Mouse (Mus musculus) A20 (cell line): ENCODE measurements around the gene Ltv1.
"Not testable (repeated sequence)": the region's sequence is repeated elsewhere in the genome, so short reads cannot be mapped to it uniquely, and the experiment has no call there.

Experiments
- DNase-seq: peaks from one replicate; pipeline ENCODE4 v3.0.0-alpha.2; 2011; ENCODE audit warnings: low read depth, low spot score

Gene Ltv1

DNA sequence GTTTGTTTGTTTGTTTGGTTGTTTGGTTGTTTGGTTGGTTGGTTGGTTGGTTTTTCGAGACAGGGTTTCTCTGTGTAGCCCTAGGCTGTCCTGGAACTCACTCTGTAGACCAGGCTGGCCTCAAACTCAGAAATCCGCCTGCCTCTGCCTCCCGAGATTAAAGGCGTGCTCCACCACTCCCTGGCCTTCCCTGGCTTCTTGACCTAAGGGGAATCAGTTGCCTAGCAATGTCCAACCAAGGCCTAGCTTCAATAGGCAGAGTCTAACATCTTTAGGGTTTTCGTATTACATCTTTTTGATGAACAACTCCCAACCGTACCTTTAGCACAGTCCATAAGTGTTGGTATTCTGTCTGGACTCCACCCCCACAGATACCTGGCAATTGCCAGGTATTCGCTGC is 528 bp upstream of the Ltv1 start:
- not testable (repeated sequence) for DNase-seq

DNA sequence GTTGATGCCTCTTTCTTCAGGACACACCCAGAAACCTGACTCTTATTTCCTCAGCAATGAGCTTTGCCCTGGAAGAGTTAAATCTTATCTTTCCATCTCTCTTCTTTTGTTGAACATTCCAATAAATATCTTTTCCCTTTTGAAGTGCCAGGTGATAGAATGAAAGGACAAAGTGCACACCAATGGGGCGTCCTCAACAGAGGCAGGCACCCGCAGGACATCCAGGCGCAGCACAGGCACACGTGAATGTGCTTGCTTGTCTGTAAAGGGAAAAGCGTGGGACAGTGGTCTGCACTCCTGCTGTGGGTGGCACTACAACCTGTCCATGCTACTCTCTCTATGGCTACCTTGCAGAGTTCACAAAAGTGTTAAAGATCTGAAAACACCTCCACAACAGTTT is 3.1 kb downstream of the Ltv1 start:
- no peak for DNase-seq

DNA sequence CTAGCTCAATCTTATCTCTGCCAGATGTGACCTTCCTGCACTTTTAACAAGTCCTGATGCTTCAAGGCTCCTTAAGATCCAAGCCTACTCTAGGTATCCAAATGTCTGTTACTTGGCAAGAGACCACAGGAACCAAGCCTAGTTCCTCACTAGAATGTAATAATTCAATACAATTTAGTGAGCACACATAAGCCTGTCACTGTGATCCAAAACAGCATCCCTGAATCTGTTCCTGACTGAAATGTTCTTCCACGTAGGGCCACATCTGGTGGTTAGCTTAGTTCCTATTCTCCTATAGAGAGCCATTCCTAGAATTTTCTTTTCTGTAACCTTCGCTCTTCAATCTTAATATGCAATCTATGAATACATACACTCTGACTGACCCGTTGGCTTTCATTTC is 6.2 kb downstream of the Ltv1 start:
- DNase-seq, result no peak

DNA sequence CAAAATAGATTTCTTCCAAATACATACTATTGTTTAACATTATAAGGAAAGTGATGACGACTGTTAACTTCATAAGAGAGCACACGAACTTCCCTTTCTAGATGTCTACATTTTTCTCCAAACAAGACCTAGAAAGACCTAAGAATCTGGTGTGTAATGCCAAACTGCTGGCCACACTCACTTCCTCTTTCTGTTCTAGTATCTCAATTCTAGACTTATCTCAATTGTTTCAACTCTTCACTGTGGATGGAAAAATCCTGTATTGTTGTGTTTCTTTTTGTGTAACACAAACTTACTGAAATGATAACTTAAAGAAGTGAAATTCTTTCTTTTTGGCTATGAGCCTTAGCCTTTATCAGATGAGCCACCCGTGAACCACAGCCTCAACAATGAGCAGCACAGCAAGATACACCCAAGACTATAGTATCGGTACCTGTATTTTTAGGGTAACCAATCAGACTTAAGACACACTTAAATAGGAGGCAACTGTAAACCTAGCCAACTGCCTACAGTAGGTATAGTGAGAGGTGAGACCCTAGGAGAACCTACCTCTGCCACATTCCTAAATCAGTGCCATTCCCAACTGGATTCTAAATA is 8.7 kb downstream of the Ltv1 start:
- peak; percentile 57 for DNase-seq

DNA sequence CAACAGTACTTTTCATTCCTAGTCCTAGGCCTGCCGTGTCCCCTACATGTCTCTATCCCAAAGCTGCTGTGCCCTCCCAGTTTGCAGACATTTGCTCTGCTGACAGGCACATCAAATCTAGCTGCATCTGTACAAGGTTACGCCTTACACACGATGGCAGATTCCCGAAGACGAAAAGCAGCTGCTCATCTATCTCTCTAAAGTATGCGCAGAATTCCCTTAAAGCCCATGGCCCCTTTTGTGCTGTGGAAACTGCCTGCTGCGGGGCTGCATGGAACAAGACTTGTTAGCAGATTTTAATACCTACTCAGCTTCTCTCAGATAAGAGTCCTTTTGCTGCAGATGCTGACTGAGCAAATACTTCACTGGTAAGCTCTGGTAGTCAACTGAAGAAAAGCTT is 12.8 kb downstream of the Ltv1 start:
- DNase-seq, result no peak

DNA sequence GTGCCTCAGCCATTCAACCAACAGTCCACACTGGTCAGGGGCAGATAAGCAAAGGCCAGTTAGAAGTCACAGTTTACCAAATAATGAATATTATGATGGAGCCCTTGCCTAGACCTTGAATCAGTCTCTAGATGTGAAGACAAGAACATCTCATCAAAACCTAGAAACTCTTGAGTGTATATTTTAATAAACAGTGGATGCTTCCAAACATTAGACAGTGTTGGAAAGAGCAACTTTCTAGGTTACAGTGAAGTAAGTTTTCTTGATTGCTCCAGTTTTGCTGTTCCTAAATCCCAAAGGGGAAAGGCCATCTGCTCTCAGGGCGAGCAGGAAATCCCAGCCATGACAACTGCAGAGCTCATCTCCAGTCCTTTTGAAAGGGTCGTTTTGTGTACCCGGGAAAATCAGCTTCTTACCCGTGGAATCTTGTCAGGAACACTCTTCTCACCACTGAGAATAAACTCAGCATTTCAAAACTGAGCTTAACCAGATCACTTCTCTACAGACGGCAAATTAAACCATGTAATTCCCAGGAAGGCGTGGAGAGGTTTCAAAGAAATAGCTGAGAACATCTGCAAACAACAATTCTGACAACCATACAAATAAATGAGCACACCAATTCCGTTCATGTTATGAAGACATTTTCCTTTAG is 14.9 kb downstream of the Ltv1 start, which contains the start of gene Zc2hc1b:
Zc2hc1b (minus strand) TSS at position 51 of the 652 bp plus-strand sequence.
- no peak for DNase-seq

DNA sequence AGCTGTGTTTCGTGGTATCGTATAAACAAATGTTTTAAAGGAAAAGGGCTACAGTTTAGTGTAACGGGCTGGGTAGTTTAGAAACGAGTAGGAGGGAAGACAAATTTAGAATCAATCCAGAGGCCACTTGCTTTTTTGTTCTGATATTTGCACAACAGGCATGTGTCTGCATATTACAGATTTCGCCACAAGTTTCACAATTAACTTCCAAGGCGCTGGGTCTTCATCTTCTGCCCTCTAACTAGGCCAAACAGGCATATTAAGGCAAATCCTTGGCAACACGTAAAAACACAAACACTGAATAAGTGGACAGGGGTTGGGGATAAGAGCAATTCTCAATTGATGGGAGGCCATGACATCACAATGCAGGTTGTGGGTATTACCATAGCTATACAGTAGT is 17.1 kb downstream of the Ltv1 start:
- DNase-seq, result no peak

DNA sequence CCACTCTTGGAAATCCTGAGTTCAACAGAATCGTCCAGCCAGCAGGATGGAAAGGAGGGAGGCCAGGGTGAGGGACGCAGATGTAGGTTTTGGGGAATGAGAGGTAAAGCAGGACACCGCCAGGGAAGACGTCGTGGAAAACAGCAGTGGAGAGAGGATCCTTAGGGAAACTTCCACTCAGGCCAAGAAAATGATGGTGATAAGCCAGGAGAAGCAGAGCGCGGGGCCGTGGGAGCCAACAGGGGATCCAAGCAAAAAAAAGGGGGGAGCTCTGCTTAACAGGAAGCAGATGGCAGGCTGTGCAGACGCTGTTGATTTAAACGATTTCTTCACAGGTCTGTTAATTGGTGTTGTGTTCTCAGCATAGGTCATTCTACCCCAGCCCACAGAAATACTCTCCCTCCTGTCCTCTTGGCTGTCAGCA is 20.2 kb downstream of the Ltv1 start:
- DNase-seq, result no peak

DNA sequence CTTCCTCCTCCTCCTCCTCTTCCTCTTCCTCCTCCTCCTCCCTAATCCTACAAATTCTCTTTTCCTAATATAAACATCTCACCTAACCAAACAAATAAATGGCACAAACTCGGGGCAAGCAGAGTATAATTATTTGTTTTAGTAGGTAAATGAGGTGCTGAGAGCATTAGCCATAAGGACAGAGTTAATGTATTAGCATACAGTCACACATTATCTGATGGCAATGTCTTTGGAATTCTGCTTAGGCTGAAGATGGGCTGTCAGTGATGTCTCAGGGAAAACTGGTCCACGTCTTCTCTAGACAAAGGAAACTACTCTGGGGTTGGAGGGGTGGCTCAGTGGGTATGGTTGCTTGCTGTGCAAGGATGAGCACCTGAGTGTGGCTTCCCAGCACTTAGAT is 21.5 kb downstream of the Ltv1 start:
- DNase-seq, result no peak

DNA sequence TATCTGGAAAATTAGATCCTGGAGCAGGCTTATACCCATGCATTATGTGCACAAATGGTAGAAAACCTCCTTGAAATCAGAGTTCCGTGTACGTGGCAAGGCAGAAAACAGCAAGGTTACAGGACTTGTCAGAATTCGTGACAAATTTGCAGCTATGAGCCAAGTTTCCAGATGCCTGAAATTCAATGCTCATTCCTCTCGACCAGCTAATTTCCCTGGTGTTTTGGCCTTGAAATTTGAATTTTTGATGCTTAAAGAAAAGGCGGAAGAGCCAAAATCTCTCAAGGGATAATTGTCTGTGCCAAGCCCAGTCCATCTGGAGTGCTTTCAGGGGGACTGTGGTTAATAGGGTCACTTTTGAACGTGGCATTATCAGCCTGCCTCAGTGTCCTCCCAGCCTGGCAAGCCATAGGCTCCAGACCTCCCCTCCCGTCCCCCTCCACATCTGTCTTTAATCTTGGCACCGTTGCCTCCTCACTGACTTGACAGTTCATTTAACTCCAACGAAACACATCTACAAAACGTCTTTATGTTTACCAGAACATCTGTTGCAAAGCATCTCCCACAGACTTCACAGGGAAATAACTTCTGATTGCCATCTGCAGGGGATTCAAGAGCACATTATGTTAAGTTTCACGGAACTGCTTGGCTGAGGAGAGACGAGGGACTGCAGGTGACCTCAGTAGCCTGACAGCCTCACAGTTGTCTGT is 22.1 kb downstream of the Ltv1 start:
- no peak for DNase-seq

DNA sequence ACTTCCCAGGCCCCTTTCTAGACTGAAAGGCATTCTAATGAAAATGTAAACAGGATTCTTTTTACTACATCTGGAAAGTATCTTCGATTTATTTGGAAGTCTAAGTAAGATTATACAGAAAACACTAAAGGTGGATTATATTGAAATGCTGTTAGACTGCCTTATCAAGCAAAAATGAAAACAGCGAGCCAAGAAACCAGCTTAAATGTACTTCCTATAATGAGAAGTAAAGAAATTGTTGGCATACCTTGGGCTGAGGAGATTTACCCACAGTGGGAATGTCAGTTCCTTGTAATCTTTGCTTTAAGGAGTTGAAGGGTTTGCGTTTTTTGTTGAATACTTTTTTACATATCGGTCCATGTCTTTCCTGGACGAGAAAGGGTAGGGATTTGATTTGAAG is 24.5 kb downstream of the Ltv1 start:
- DNase-seq, result no peak

DNA sequence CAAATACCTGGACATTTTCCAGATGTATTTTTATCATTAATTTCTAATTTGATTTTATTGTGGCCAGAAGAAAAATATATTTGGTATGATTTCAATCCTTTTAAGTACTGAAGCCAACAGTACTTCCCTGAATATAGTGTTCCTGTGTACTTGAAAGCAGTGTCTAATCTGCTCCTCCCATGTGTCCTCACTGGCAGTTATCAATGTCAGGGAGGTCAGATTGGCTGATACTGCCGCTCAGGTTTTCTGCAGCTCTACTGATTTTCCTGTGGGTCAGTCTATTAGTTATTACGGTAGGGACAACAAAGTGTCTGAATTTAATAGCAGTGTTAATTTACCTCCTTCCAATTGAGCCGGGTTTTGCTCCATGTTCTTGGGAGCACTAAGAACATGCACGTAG is 30.9 kb downstream of the Ltv1 start:
- DNase-seq, result no peak

DNA sequence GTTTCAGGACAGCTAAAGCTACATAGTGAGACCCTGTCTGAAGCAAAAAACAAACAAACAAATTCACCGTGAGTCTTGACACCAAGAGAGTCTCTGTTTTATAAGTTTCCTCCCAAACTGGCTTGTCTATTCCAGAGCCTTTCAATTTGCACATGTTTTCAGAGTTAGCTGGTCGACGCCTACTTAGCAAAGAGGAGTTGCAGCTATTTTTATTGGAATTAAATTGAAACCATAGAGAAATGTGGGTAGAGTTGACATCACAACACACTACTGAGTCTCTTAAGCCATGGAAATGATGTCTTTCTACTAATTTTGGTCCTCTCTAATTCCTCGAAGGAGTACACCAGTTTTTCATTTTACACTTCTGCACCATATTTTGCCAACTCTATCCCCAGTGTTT is 32.1 kb downstream of the Ltv1 start:
- DNase-seq, result no peak

DNA sequence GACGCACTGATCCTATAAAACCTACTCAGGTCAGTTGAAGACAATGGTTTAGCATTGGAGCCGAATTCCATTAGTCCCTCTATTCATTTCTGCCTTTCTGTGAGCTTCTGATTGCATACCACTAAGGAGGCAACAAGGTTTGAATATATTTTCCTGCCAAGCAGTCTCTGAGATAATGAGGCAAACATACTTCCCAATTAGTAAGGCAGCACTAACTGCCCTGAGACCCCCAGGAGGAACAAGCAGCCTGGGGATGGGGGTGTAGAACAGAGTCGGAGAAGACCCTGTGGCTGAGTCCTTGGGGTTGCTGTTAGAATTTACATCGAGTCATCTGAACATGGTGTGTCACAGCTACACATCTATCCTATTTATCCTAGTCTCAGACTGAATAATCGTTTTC is 37.6 kb downstream of the Ltv1 start:
- DNase-seq, result no peak

DNA sequence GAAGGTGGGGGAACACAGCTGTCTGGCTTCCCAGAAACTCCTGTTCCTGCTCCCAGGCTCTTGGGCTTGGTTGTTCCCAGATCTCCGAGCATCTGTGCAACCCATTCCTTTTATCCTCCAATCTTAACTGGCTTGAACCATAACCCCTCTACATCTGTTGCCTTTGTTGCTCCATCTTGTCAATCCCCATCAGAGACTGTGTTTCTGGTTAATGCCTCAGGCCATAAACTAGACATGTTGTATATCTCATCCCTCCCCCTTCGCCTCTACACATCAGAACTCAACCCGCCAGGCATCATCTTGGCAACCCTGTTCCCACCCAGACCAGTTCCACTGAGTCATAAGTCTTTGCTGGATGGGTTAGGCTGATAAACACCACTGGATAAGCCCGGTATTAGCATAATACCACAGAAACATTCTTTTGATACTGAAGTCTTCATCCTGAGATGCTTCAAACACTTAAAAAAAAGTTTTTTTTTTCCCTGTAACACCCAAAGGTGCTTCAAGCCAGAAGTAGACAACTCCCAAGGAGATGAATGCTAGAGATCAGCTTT is 40.1 kb downstream of the Ltv1 start:
- no peak for DNase-seq

DNA sequence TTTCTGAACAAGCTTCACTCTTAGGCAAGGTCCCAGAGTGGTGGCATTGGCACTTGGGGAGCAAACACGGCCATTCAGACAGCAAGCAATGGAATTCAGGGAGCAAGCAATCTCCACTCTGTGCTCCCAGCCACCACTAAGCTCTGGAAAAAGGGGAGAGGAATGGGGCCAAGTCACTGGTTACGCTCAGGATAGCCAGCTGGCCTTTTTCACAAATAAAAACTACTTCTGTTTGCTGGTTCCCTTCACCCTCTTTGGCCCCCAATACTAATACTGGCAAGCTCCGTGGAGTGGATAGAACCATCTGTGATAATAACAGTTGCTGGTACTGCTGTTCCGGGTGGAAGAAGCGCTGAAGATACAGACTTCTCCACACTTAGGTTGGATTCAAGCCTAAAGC is 41.6 kb downstream of the Ltv1 start:
- DNase-seq, result no peak

DNA sequence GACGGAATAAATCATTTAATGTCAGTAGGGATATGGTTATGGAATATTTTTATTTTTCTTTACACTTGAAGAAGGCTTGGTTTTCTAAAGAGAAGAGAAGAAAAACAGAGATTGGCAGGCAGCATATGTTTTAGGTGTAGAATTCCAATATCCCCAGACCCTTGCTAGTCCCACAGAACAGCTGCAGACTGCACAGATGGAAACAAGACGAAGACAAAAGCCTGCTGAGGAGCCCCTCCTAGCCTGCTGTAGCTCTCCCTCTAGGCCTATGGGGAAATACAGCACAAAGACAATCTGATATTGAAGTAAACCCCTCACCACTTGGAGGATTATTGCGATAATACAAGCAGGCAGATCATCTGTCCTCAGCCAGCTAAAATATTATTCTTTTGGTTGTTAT is 42.5 kb downstream of the Ltv1 start:
- DNase-seq, result no peak

DNA sequence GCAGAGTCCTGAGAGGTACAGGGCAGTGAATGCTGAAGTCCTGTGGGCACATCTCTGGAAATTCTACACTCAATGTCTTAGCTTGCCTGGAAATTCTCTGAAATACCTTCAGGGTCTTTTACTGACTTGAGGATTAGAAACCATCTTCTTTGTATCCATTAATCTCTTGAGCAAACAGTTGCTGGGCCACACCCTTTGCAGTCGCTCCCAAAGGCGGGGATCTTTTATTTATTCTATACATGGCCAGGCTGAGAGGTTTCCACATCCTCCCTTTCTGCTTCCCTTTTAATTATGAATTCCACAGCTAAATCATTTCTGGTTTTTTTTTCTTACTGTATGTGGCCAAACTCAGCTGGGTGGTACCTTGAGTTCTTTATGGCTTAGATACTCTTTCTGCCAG is 52.5 kb downstream of the Ltv1 start:
- DNase-seq, result no peak

DNA sequence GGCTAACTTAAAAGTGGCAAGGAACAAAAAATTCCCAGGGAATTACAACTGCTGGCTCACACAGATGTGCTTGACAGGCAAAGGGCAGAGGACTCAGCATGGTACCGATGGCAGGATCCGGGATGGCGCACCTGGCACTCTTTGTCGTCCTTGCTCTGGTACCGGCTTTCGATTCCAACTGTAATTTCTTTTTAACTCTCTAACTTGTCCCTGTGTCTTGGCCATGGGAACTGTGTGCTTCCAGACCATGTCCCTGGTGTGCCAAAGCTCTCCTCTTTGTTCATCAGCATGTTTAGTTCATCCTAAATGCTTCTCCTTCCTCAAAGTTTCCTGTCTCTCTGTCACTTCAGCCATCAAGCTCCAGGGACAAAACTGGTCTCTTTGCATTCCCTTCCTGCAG is 55.1 kb downstream of the Ltv1 start:
- no peak for DNase-seq

DNA sequence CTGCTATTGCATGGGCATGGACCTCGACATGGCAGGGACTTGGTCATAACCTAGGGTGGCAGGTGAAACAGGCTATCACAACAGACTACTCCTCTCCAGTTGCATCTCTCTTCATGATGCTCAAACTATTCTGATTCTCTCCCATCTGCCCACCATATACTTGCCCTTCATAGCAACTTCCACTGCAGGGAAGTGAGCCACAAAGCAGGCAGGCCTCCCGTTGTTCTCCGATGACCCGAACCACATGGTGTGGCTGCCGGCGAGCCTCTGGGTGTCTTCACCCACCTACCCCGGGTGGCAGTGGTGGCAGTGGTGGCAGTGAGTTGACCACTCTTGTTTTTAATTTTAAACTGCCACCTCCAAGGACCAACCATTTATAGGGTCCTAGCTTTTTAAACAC is 57.2 kb downstream of the Ltv1 start:
- DNase-seq, result no peak

DNA sequence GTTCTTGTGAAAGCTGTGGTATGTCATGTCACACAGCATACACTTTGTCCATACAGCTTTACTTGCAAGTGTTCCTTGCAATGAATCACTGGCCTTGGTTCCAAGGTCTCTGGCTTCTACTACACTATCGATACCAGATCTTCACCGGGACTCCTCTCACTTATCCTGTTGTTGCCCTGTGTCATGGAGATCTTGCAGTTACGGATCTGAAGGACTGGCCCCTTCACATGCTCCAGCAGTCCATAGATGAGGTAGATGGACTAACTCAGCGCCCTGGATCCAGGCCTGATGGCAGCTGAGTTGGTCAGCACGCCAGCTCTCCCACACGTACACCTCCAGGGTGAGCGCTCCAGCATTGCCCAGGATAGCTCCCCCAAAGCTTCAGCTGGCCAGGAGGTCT is 57.7 kb downstream of the Ltv1 start:
- no peak for DNase-seq

DNA sequence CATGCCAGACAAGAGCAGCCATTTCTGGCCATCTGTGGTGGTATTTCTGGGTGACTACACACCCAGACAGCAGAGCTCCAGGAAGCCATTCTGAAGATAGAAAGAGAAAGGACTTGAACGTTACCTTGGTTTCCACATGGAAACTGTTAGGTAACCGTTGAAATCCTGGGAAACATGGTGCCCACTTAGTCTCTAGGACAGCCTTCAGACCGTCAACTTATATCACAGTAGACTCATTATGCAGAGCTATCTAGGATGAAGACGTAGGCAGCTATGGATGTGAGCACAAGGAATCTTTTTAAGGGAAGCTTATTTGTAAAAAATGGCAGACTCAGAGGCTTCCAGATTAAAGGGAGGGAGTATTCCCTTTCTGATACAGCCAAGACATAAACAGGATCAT is 59.1 kb downstream of the Ltv1 start:
- no peak for DNase-seq
